Mouse (Mus musculus): Measurements from ENCODE around the gene Plac8. TPM values are rescaled to one million over a fixed set of nuclear protein-coding genes. Genes with fewer than 3 reads are reported as not detected.

Gene Plac8
- polyA plus RNA-seq, 1 experiment from 2014 or later = 3.9 TPM

Other genes with a start within 250 kb of the Plac8 start
- gene Sec31a, start 156.0 kb downstream of the Plac8 start, polyA plus RNA-seq (2014; fragmentation: Nextera tagmentation; extraction: Ambion mirVana) = 103 and 107 TPM in 2 replicates
- 16.6 and 17.7 TPM in 2 replicates for gene Lin54, start 71.6 kb downstream of the Plac8 start, polyA plus RNA-seq (2014; fragmentation: Nextera tagmentation; extraction: Ambion mirVana)
- 229 and 239 TPM in 2 replicates for gene Cops4, start 53.9 kb downstream of the Plac8 start, polyA plus RNA-seq (2014; fragmentation: Nextera tagmentation; extraction: Ambion mirVana)
- gene Coq2, start 102.9 kb upstream of the Plac8 start, polyA plus RNA-seq (2014; fragmentation: Nextera tagmentation; extraction: Ambion mirVana) = 48.4 and 55.5 TPM in 2 replicates
- 1.6 and 2.4 TPM in 2 replicates for gene Hpse, start 147.5 kb upstream of the Plac8 start, polyA plus RNA-seq (2014; fragmentation: Nextera tagmentation; extraction: Ambion mirVana)
- gene Helq, start 226.4 kb upstream of the Plac8 start, polyA plus RNA-seq (2014; fragmentation: Nextera tagmentation; extraction: Ambion mirVana) = 18.2 and 24.8 TPM in 2 replicates
- 167 TPM in 2 replicates for gene Mrps18c, start 226.4 kb upstream of the Plac8 start, polyA plus RNA-seq (2014; fragmentation: Nextera tagmentation; extraction: Ambion mirVana)
- gene Abraxas1, start 248.7 kb upstream of the Plac8 start, polyA plus RNA-seq (2014; fragmentation: Nextera tagmentation; extraction: Ambion mirVana) = 22.7 and 25.1 TPM in 2 replicates